Mouse (Mus musculus) v-Abl transformed pro-B cells (cell line): ENCODE measurements around the gene Dhx58.

ENCODE experiments used
- in situ Hi-C, 2 experiments: fragments of 400-800 bp; cut with MboI; formaldehyde crosslinking; loops; one replicate each; pipeline ENCODE4 v1.15.1; 2025; ENCODE audit not compliant: unreplicated experiment in 2 of 2

Dhx58 gene

DNA sequence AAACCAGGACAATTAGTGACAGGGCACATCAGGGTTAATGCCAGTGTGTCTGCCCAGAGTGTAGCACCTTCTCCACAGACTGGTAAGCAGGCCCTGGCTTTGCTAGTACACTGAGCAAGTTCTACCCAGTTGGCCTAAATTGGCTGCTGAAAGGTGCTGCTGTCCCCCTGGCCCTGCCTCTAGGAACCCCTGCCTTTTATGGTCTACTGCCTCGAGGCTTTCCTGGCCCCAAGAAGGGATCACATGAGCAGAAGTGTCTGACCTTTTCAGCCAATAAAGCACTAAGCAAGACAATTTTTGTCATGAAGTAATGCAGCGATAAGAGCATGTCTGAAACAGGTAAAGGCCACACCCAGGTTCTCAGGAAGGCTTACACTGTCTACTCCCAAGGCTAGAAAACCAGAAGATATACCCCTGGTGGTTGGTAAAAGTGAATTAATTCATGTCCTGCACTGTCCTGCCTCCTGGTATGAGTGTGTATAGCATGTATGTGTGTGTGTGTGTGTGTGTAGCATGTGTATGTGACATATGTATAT is 18.5 kb upstream of the Dhx58 start:
- in situ Hi-C loops: no loop called here

DNA sequence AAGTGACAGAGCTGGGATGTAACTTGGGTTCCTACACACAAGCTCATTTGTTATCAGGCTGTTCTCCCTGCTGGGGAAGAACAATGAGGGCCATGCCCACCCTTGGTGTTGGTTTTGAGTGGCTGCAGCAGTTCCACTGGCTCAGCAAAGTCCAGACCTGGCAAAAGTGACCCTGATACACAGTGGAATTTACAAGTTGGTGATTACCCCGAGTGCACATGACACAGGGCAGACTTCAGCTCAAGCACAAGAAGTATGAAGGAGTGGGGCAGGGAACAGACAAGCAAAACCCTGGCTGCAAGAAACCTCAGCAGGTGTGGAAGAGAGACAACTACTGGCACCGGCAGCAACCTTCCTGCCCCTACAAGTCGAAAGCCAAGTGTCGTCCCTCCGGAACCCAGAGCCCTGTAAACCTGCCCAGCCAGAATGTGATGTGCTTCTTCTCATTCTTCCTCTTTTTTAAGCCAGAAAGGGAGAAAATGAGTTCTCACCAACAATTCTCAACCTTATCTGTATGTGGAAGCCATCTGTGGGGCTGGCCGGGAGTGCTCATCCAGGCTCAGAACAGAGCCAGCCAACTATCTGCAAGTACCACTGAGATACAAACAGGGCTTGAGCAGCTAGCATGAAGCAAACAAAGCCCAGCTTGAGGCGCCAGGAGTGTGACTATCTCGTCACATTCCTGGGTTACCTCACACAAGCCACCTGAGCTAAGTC is 17.9 kb upstream of the Dhx58 start:
- in situ Hi-C loops: no loop called here

DNA sequence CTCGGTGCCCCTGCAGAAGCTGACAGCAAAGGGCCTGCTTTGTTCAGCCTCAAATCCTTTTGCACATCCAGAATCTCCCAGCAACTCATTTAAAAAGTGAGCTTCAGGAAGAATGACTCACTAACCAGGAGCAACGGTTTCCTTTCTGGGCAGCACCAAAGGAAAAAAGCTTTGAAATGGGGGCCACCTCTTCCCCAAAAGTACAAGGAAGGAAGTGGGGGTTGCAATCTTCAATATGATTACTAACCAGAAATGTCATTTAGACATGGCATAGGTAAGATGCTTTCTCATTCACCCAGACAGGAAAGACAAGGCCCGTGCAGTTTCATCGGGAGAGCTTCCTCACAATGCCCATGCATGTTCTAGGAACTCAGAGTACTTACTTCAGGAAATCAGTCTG is 17.2 kb upstream of the Dhx58 start:
- in situ Hi-C loops: no loop called here

DNA sequence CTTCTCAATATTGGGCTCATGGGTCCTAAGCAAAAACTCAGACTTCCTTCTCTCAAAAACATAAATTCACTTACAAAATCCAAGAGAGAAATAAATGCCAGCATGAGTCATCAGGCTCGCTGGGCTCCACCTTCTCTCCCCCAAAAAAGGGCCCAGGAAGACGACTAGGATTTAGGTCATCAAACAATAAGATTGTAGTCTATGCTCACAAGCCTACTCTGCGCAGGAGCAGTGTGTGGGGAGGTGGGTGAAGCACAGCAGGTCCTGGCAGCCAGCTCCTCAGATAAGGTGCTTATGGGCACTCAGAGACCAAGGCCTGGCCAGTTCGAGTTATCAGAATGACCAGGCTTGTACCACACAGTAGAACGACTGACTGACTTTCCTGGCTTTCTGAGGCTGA is 16.3 kb upstream of the Dhx58 start:
- in situ Hi-C loops: no loop called here

DNA sequence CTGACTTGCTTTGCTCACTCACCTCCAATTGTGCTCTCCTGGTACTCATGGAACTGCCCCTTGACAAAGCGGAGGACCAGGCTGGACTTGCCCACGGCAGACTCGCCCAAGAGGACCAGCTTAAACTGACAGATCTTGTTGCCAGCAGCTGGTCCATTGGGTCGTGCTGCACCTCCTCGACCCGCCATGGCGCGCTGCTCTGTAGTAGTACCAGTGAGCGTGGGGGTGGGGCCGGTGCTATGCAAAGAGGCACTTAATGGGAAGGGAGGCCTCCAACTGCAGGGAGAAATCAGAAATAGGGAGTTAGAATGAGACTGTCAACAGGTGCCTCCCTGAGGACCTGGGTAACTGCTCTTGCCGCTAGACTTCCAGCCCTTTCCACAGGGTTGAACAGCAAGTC is 15.8 kb upstream of the Dhx58 start:
- in situ Hi-C loops: loop anchor here (5.0 to 10.0 kb wide), 4 partner anchors 32 to 237 kb away; partner anchors contain the start of gene Hcrt (in 1 of the 2)

DNA sequence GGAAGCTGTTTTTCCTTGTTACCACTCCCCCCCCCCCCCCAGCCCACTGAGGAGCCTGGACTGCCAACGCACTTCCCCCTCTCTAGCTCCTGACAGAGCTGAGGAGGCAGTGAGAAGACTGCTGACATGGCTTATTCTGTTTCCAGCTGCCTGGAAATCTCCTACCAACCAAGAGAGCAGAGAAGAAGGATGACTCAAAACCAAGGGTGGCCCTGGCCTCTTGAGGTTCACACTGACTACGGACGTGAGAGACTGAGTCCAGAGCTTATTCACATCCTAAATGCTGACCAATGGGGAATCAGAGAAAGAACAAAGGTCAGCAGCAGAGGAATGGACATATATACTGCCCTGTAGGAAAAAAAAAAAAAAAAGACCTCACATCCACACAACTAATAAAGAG is 15.2 kb upstream of the Dhx58 start:
- in situ Hi-C loops: loop anchor here (5.0 to 10.0 kb wide), 4 partner anchors 33 to 238 kb away; partner anchors contain the start of gene Hcrt (in 1 of the 2)

DNA sequence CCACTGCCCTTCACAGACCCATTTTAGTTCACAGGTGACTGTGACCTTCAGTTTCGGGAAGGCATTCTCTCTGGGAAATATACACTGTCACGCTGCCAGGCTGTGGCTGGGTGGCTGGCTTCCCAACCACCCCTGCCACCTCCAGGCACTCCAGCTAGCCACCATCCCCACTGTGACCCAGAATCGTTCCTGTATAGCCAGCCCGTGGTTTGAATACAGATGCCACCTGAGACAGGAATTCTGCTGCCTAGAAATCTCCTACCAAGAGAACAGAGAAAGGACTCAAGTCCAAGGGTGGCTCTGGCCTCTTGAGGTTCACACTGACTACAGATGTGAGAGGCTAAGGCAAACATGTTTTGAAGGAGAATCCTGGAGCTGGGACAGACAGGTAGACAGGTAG is 14.8 kb upstream of the Dhx58 start:
- in situ Hi-C loops: loop anchor here (5.0 to 10.0 kb wide), 4 partner anchors 33 to 238 kb away; partner anchors contain the start of gene Hcrt (in 1 of the 2)

DNA sequence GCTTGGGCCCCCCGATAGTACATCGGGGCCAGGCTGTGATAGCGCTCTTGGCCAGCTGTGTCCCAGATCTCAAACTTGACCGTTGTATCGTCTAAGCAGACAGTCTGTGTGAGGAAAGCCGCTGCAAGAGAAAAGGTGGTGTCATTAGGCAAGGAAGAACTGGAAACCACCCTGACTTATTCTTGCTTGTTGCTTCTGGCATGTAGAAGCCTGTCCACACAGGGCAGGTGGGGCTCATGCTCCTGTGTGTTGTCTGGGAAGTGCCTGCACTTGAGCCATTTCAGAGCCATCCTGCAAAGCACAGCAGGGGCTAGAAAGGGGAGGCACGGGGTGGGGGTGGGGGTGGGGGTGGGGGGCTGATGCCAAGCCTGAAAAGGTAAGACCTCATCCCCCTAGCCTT is 14.4 kb upstream of the Dhx58 start:
- in situ Hi-C loops: loop anchor here (5.0 to 10.0 kb wide), 4 partner anchors 34 to 239 kb away; partner anchors contain the start of gene Hcrt (in 1 of the 2)

DNA sequence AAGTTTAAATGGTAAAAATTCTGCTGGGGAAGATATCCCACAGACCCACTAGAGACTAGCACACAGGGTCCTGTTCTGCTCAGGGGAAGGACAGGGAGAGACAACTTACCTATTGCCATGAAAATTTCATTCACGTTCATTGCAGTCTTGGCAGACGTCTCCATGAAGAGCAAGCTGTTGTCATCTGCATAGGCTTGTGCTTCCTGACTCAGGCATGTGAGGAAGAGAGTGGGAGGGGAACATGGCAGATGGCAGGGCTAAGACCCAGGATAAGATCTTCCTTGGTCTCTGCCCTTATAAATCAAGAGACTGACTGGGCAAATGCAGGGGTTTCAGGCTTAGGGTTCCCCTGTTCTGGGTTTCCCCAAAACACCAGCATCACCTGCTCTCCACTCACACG is 12.6 kb upstream of the Dhx58 start:
- in situ Hi-C loops: loop anchor here (5.0 to 10.0 kb wide), 4 partner anchors 36 to 241 kb away; partner anchors contain the start of gene Hcrt (in 1 of the 2)

DNA sequence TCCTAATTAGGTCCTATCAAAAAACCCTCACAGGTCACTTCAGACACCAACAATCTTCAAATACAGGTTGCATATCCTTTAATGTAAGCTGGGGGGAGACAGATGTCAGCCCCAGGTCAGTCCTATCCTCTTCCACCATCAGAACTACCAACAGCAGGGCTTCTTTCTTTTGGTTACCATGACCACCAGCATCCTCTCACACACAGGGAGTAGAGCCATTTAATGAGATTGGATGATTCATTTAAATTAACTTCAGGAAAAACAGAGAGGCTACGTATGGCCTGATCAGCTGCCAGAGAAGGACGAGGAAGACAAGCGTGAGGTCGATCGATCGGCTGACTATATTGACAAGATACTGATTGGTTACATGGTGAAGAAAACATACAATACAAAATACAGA is 10.9 kb upstream of the Dhx58 start:
- in situ Hi-C loops: loop anchor here (5.0 to 10.0 kb wide), 4 partner anchors 37 to 242 kb away; partner anchors contain the start of gene Hcrt (in 1 of the 2)

DNA sequence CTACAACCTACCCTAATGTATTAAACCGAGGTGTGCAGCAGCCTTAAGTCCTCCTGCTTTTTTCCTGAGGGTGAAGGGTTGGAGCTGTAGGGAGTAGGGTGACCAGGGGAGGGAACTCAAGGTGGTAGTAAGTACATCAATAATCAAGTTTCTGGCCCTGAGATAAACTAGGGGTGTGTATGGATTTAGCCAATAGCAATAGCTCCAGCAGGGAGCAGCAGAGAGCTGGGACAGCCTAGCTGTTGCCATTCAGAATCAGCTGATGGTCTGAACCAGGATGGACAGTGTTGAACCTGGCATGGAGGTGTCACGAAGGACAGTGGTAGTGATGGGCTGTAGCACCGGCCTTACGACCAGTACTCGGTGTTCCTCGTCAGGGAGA is 10.5 kb upstream of the Dhx58 start:
- in situ Hi-C loops: loop anchor here in 1 of 2 experiments (10.0 kb wide), 1 partner anchor 150 kb away; no protein-coding TSS in a partner anchor

DNA sequence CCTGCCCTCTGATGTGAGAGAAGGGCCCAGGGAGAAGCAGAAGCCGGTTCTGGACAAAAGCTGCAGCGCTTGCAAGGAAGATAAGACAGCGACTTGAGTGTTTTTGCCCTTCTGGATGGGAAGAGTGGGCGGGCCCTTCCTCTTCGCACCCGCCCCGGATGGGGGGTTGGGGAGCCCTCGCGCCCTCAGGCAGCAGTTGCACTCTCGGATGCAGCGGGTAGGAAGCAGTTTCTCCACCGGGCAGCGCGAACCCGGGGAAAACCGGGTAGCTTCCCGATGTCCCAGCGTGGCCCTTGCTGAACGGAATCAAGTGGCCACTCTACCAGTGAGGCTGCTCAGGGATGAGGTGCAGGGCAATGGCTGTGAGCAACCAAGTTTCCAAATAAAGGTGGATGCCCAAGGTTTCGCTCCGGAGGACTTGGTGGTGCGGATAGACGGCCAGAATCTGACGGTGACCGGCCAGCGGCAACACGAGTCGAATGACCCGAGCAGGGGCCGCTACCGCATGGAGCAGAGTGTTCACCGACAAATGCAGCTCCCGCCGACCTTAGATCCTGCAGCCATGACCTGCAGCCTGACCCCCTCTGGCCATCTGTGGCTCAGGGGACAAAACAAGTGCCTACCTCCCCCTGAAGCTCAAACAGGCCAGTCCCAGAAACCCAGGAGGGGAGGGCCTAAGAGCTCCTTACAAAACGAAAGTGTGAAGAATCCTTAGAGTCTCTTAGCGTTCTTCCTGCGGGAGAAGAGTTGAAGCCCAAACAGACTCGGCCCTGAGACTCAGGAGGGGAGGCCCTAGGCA is 9.9 kb upstream of the Dhx58 start, which contains the start of gene Hspb9:
Gene Hspb9, plus strand, starts transcription at position 116 of the 799 bp plus-strand sequence.
- in situ Hi-C loops: loop anchor here in 1 of 2 experiments (10.0 kb wide), 1 partner anchor 151 kb away; no protein-coding TSS in a partner anchor

DNA sequence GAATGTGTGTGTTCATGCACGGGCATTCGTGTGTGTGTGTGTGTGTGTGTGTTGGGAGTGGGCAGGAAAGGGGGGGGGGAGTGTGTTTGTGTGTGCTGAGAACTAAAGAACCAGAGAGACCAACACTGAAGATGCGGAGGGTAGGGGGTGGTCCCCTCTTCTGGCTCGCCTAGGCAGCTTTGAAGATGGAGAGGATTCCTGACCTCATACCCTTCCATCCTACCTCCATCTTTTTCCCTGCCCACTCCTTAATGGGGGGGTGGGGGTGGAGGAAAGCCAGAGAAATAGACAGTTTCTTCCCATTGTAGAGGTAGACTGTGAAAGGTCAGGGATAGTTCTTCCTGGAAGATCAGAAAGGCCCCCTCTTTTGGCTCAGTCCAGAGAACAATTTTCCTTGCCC is 9.1 kb upstream of the Dhx58 start:
- in situ Hi-C loops: loop anchor here in 1 of 2 experiments (10.0 kb wide), 1 partner anchor 152 kb away; no protein-coding TSS in a partner anchor

DNA sequence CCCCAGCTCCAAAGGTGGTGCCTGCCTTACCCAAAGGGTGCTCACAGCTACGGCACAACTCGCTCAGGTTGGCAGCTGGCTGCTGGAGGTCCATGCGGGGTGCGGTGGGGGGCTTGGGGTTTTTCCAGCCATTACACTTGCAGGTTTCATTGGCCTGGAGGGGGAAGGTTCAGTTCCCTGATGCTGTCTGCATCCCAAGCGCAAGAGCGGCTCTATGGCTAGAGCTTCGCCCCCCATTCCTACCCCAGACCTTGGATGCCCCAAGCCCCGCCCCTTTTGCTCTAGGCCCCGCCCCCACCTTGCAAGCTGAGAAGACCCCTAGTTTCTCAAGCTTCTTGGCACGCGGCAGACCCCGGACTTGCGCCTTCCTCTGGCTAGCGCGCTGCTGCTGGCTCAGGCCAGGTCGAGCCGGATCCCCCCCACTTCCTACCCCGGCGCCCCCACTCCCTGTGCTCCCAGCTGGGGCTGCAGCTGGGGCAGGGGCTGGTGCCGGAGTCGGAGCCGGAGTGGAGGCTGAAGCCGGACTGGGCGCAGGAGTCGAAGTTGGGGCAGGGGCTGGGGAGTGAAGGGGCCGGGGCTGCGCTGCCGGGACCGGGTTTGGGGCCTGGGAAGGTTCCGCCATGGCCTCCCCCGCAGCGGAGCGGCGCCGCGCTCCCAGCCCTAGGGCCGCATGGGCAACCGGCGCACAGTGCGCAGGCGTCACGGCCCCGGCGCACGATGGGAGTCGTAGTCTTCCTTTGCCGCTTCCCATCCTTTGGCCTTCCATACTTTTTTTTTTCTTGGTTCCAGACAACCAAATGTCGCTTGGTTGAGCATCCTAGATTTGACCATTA is 7.9 kb upstream of the Dhx58 start, which contains the start of gene Kat2a:
Gene Kat2a, minus strand, starts transcription at position 683 of the 833 bp plus-strand sequence.
- in situ Hi-C loops: loop anchor here in 1 of 2 experiments (10.0 kb wide), 1 partner anchor 153 kb away; no protein-coding TSS in a partner anchor

DNA sequence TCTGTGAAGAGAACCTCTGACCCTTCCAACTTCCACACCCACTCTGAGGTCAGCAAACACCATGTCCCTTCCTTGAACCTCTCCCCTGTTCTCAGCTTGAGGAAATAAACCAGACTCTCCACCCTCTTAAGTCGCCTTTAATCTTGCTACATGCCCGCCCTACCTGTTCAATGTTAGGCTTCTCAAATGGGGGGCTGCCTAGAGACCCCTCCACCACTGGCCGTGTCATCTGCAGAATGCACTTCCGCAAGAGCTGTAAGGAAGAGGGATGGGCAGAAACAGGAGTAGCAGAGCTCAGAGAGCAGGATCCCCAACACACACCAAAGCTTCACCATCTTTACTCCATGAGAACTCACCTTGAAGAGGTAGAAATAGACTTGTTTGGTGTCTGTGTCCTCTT is 6.9 kb upstream of the Dhx58 start:
- in situ Hi-C loops: loop anchor here in 1 of 2 experiments (10.0 kb wide), 1 partner anchor 154 kb away; no protein-coding TSS in a partner anchor

DNA sequence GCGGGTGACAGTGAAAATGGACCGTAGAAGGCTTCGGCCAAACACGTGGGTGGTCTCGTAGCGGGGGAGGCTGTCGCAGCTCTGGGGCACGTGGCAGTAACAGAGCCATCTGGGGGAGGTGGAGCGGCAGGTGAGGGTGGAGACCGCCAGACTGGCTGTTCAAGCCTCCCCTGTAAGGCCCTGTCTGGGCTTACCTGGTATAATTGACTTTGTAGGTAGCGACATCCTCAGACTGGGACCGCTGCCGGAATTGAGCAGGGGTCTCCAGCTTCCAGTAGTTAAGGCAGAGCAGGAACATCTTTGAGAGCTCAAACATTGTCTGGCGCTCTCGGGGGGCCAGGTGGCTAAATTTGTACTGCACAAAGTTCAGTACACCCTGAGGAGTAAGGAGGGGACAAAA is 6.5 kb upstream of the Dhx58 start:
- in situ Hi-C loops: loop anchor here in 1 of 2 experiments (10.0 kb wide), 1 partner anchor 154 kb away; no protein-coding TSS in a partner anchor

DNA sequence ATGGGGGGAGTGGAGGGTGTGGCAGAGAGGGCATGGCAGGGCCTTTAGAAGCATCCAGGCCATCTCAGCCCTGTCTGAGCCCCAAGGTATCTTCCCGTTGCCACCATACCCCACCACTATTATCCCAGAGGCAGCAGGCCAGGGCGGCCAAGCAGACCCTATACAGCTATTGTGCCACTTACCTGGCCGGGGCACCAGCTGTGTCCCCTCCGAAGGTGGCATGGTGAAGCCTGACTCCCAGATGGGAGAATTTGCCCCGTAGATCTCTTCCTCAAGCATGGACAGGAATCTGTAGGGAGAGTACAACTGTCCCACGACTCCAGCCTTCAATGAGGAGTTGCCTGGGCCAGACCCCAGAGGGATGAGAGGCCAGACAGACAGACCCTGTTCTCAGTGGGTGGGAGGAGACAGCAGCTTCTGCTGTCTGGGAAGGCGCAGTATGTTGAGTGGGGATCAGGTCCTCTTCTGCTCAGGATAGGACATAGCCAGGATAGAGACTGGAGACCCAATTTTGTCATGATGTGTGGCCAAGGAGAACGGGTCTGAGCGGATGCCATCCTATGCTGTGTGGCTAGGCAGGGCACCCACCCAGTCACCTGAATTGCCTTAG is 5.2 kb upstream of the Dhx58 start:
- in situ Hi-C loops: loop anchor here in 1 of 2 experiments (5.0 kb wide), 1 partner anchor 248 kb away; no protein-coding TSS in a partner anchor

DNA sequence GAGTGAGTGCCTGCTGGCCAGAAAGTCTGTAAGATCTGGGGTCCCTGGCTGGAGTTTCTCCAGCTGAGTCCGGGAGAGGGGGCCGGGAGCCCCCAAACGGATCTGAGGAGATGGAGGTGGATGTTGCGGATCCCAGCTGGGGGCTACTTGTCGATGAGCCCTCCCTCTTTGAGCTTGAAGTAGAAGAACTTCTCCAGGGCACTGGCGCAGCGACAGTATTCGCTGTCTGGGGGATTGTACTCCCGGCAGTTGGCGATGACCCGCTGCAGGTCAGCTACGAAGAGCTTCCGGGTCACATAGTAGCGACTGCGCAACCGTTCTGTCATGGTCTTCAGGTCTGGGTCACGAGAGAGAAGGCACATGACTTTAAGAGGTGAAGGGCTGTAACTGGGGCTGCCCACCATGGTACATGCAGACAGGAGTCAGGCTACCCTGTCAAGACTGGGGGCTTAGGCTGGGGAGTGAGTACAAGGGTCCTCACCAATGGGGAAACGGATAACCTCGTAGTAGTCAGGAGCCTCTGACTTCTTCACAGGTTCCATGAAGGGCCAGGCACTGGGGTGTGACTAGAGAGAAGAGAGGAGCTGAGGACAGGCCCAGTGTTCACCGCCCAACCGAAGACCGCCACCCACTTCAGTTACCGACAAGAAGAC is 1.1 kb upstream of the Dhx58 start:
- in situ Hi-C loops: loop anchor here in 1 of 2 experiments (5.0 kb wide), 1 partner anchor 252 kb away; no protein-coding TSS in a partner anchor
